9 mouse cellular contexts compared by ENCODE assay signal in the genomic region with DNA sequence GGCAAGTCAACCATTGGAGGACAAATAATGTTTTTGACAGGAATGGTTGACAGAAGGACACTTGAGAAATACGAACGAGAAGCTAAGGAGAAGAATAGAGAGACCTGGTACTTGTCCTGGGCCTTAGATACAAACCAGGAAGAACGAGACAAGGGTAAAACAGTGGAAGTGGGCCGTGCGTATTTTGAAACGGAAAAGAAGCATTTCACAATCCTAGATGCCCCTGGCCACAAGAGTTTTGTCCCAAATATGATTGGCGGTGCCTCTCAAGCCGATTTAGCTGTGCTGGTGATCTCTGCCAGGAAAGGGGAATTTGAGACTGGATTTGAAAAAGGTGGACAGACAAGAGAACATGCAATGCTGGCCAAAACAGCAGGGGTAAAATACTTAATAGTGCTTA. TPM values are rescaled to one million over a fixed set of nuclear protein-coding genes. Genes with fewer than 3 reads are reported as not detected.
DNase-seq lines count a peak whose midpoint lies in the region; ATAC-seq and TF ChIP-seq lines count a peak whose summit lies in the region.
"Had no signal": no experiment of that assay in that cellular context is flagged by ENCODE, and none has a peak within 500 bp of the region (broad histone marks: within the 10 kb centered on the region; RNA-seq: fewer than 3 reads in every experiment).

No protein-coding gene starts in this region.

- H3K36me3 ChIP-seq in hindbrain, embryonic 13.5 days, result no peaks in the 10 kb centered on the region; the same call in 1 of the 2 replicates
- 0 out of 2 replicates have a peak, but pooled peaks cover 8% of the 10 kb centered on the region for H3K36me3 ChIP-seq in midbrain, embryonic 10.5 days

- H3K4me1 ChIP-seq in bone marrow macrophage, adult 2 months (ENCODE audit: control insufficient read depth, insufficient read depth, low read length), result peaks cover 9% of the 10 kb centered on the region
- H3K4me1 ChIP-seq in hindbrain, embryonic 13.5 days (replicated peaks), result peaks cover 18% of the 10 kb centered on the region
- H3K4me1 ChIP-seq in midbrain, embryonic 10.5 days, result peaks cover 14% of the 10 kb centered on the region

- peak overlapping the region; percentile 58 for H3K4me2 ChIP-seq in hindbrain, embryonic 13.5 days

- peaks cover 9% of the 10 kb centered on the region; the same call in 1 of the 2 replicates for H3K27me3 ChIP-seq in hindbrain, embryonic 13.5 days
- H3K27me3 ChIP-seq in midbrain, embryonic 10.5 days (ENCODE audit: low read depth, poor library complexity, severe bottlenecking), result peaks cover 70% of the 10 kb centered on the region

- no peak for TF ChIP-seq POLR2A in bone marrow macrophage, adult 2 months (IDR thresholded peaks at IDR 0.05; ENCODE audit: borderline replicate concordance, low read depth, low read length)

- ATAC-seq in hindbrain, embryonic 13.5 days (ENCODE audit: low FRiP score), result no peak

- DNase-seq in gastrocnemius, adult 2 months, result no peak
- no peak for DNase-seq in gastrocnemius, adult 18-20 months (ENCODE audit: low spot score)
- no peak for DNase-seq in midbrain, embryonic 10.5 days (ENCODE audit: low spot score)
- no peak for DNase-seq in right cerebral cortex, postnatal 10 days (ENCODE audit: low spot score in 2 of 2)
- no peak for DNase-seq in left cerebral cortex, adult 18-20 months (ENCODE audit: low spot score in 2 of 2)
- no peak for DNase-seq in retina, postnatal 1 day
- DNase-seq: adrenal gland, adult 2 months had no signal

- no peak for TF ChIP-seq CTCF in gastrocnemius, adult 2 months (IDR thresholded peaks at IDR 0.05)
- no peak for TF ChIP-seq CTCF in bone marrow macrophage, adult 2 months (IDR thresholded peaks at IDR 0.05; ENCODE audit: low read depth, low read length)

- no peaks in the 10 kb centered on the region for H3K9me3 ChIP-seq in hindbrain, embryonic 13.5 days
- H3K9me3 ChIP-seq in midbrain, embryonic 10.5 days (replicated peaks), result no peaks in the 10 kb centered on the region

- peak overlapping the region; percentile 66 for H3K4me3 ChIP-seq in gastrocnemius, adult 2 months
- H3K4me3 ChIP-seq in bone marrow macrophage, adult 2 months (ENCODE audit: insufficient read depth, low read length), result peak overlapping the region; percentile 94
- peak overlapping the region; percentile 61 for H3K4me3 ChIP-seq in hindbrain, embryonic 13.5 days
- peak overlapping the region; percentile 71 for H3K4me3 ChIP-seq in midbrain, embryonic 10.5 days

- peak overlapping the region; percentile 81 for H3K9ac ChIP-seq in hindbrain, embryonic 13.5 days

- H3K27ac ChIP-seq in gastrocnemius, adult 2 months, result no peak overlapping the region
- H3K27ac ChIP-seq in bone marrow macrophage, adult 2 months (ENCODE audit: insufficient read depth, low read depth, low read length), result 0 out of 2 replicates have a peak overlapping the region, but pooled peaks have one; percentile 18
- H3K27ac ChIP-seq in hindbrain, embryonic 13.5 days, result no peak overlapping the region
- H3K27ac ChIP-seq in midbrain, embryonic 10.5 days (replicated peaks), result no peak overlapping the region

- 66% methylated on average over 8 of the region's 8 CpGs for WGBS in hindbrain, embryonic 13.5 days
- WGBS in midbrain, embryonic 10.5 days, result 69% methylated on average over 8 of the region's 8 CpGs

- intact Hi-C loops in gastrocnemius, adult 2 months (cut with DNase I), result no loop called here

RNA-seq across cellular contexts. Expression of a gene that starts 1.0 kb away (rescaled TPM):
- under 1 TPM; 0.15 to 0.28 TPM for total RNA-seq in gastrocnemius, adult 2 months (2021)
- under 1 TPM; 0.32 to 0.33 TPM for total RNA-seq in gastrocnemius, adult 18-20 months (2021)
- polyA plus RNA-seq in bone marrow macrophage, adult 2 months (2012; ENCODE audit: insufficient read depth, insufficient read length, missing spikeins), result 2.9 TPM in 2 replicates
- polyA plus RNA-seq in hindbrain, embryonic 13.5 days (2015; fragmentation: Nextera tagmentation; extraction: Ambion mirVana), result 16.5 and 18.3 TPM in 2 replicates
- 11.0 and 12.0 TPM in 2 replicates for polyA plus RNA-seq in midbrain, embryonic 10.5 days (2016; fragmentation: Nextera tagmentation; extraction: Ambion mirVana)
- total RNA-seq in left cerebral cortex, adult 18-20 months (2021), result 10 to 100 TPM; 32.1 to 33.2 TPM

Comparison
In these comparisons a context has a peak if more than half of its experiments do, and no peak if none do; other contexts are left out.
1. RNA of a gene that starts 1.0 kb away (total RNA-seq): 32.1 to 33.2 TPM in left cerebral cortex, adult 18-20 months; 0.32 to 0.33 TPM in gastrocnemius, adult 18-20 months and 0.15 to 0.28 TPM in gastrocnemius, adult 2 months; every median in the first group is over 10 times any median in the second.
2. Peak in every context shown above with its lines, with median percentiles within 50 percentile points of each other: H3K4me3 ChIP-seq.